Mouse (Mus musculus): ENCODE results near the gene Zkscan7. TPM values are rescaled to one million over a fixed set of nuclear protein-coding genes. Genes with fewer than 3 reads are reported as not detected.
"Not testable (repeated sequence)": the region's sequence is repeated elsewhere in the genome, so short reads cannot be mapped to it uniquely, and the experiment has no call there.

Gene Zkscan7
- polyA plus RNA-seq, 1 experiment from 2014 or later: 2.2 TPM

DNA sequence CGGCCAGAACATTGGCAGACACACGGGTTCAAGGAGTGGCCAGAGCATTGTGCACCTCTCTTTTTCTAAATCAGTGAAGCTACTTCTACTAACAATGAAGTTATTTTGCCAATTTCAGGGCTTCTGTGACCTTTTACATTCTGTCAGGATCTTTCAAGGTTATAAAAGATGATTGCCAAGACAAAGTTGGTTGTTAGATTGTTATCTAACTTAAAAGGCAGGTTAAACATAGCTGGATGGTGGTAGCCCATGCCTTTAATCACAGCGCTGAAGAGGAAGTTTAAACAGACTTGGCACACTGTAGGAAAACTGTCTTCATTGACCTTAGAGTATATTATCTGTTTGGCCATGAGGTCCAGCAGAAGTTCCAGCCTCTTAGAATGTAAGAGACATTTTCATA is 39.9 kb upstream of the Zkscan7 start:
- 61% methylated on average over 3 of the region's 3 CpGs for WGBS
- ATAC-seq: no peak
- Histone ChIP-seq H3K27me3 (replicated peaks; ENCODE audit: control insufficient read depth, insufficient read depth, low read length) (no peaks in the 10 kb centered on the region), H3K4me3 (ENCODE audit: low read depth, low read length) (no peak overlapping the region), H3K9ac (ENCODE audit: low read depth, low read length) (no peak overlapping the region), H3K9me3 (ENCODE audit: control insufficient read depth) (0 out of 2 replicates have a peak, but pooled peaks cover 3% of the 10 kb centered on the region), H3K4me1 (replicated peaks; ENCODE audit: control insufficient read depth, insufficient read depth, low read length) (no peaks in the 10 kb centered on the region), H3K27ac (ENCODE audit: low read depth, low read length) (no peak overlapping the region), H3K4me2 (replicated peaks; ENCODE audit: low read depth) (no peak overlapping the region), H3K36me3 (ENCODE audit: control insufficient read depth, insufficient read depth) (peaks cover 16% of the 10 kb centered on the region; the same call in 1 of the 2 replicates)
- TF ChIP-seq CTCF (IDR thresholded peaks at IDR 0.05; ENCODE audit: low read depth): no peak

- no peak for ATAC-seq
- TF ChIP-seq CTCF (IDR thresholded peaks at IDR 0.05; ENCODE audit: low read depth): no peak
- Histone ChIP-seq H3K9me3 (ENCODE audit: control insufficient read depth) (0 out of 2 replicates have a peak, but pooled peaks cover 3% of the 10 kb centered on the region), H3K4me3 (ENCODE audit: low read depth, low read length) (no peak overlapping the region), H3K36me3 (ENCODE audit: control insufficient read depth, insufficient read depth) (peaks cover 21% of the 10 kb centered on the region), H3K9ac (ENCODE audit: low read depth, low read length) (no peak overlapping the region), H3K4me1 (replicated peaks; ENCODE audit: control insufficient read depth, insufficient read depth, low read length) (no peaks in the 10 kb centered on the region), H3K4me2 (replicated peaks; ENCODE audit: low read depth) (no peak overlapping the region), H3K27ac (ENCODE audit: low read depth, low read length) (no peak overlapping the region), H3K27me3 (replicated peaks; ENCODE audit: control insufficient read depth, insufficient read depth, low read length) (no peaks in the 10 kb centered on the region)
Measured at GRCm38 (mm10) chr9:122846156-122846555, 39.3 kb upstream of the Zkscan7 start.

- not testable (repeated sequence) for H3K4me1 ChIP-seq (replicated peaks; ENCODE audit: control insufficient read depth, insufficient read depth, low read length); H3K4me2 ChIP-seq (replicated peaks; ENCODE audit: low read depth); H3K27ac ChIP-seq (ENCODE audit: low read depth, low read length); H3K9ac ChIP-seq (ENCODE audit: low read depth, low read length); H3K27me3 ChIP-seq (replicated peaks; ENCODE audit: control insufficient read depth, insufficient read depth, low read length); H3K9me3 ChIP-seq (ENCODE audit: control insufficient read depth); ATAC-seq; H3K4me3 ChIP-seq (ENCODE audit: low read depth, low read length)
- peaks cover 35% of the 10 kb centered on the region for H3K36me3 ChIP-seq (ENCODE audit: control insufficient read depth, insufficient read depth)
- WGBS: 87% methylated on average over 4 of the region's 8 CpGs
Measured at GRCm38 (mm10) chr9:122847811-122848311, 37.6 kb upstream of the Zkscan7 start.

DNA sequence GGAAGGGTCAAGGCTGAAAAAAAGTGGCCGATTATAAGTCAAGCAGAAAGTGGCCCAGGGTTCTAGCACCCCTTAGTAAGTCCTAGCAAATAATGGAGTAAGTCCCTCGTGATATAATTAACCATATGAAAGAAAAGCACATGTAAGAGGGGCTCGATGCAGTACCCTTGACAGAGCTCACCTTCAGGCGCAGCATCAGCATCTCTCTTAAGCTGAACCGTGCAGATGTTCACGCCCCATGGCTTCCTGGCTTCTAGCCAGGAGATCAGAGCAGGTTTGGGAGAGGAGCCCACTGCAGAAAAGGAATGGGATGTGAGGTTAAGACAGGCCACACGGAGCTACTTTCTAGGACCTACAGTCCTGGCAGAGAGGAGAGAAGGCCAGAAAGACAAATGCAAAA is 31.0 kb upstream of the Zkscan7 start:
- no peak for ATAC-seq
- WGBS: 93% methylated on average over 7 of the region's 7 CpGs
- Histone ChIP-seq H3K4me1 (replicated peaks; ENCODE audit: control insufficient read depth, insufficient read depth, low read length) (no peaks in the 10 kb centered on the region), H3K27ac (ENCODE audit: low read depth, low read length) (no peak overlapping the region), H3K9ac (ENCODE audit: low read depth, low read length) (no peak overlapping the region), H3K27me3 (replicated peaks; ENCODE audit: control insufficient read depth, insufficient read depth, low read length) (no peaks in the 10 kb centered on the region), H3K36me3 (ENCODE audit: control insufficient read depth, insufficient read depth) (peaks cover 87% of the 10 kb centered on the region), H3K9me3 (ENCODE audit: control insufficient read depth) (peaks cover 16% of the 10 kb centered on the region; the same call in 1 of the 2 replicates), H3K4me2 (replicated peaks; ENCODE audit: low read depth) (no peak overlapping the region), H3K4me3 (ENCODE audit: low read depth, low read length) (no peak overlapping the region)
- TF ChIP-seq CTCF (IDR thresholded peaks at IDR 0.05; ENCODE audit: low read depth): no peak

GRCm38 (mm10) chr9:122855141-122855540 is 30.3 kb upstream of the Zkscan7 start:
- not testable (repeated sequence) for ATAC-seq; H3K4me3 ChIP-seq (ENCODE audit: low read depth, low read length)

DNA sequence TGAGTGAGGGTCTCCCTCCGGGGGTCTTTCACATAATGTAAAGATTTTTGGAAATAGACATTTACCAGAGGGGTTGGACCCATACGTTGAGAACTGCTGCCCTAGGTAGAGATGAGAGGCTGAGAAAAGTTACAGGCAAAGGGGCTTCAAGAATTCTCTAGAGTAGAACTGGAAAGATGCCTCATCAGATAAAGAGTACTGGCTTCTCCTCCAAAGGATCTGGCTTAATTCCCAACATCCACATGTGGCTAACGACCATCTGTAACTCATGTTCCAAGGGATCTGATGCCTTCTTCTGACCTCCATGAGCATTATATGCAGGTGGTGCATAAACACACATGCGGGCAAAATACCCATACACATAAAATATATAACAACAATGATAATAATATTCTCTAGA is 29.9 kb upstream of the Zkscan7 start:
- TF ChIP-seq CTCF (IDR thresholded peaks at IDR 0.05; ENCODE audit: low read depth): no peak
- H3K27ac ChIP-seq (ENCODE audit: low read depth, low read length): no peak overlapping the region
- H3K36me3 ChIP-seq (ENCODE audit: control insufficient read depth, insufficient read depth): peaks cover 91% of the 10 kb centered on the region
- no peak overlapping the region for H3K4me3 ChIP-seq (ENCODE audit: low read depth, low read length)
- H3K4me1 ChIP-seq (replicated peaks; ENCODE audit: control insufficient read depth, insufficient read depth, low read length): no peaks in the 10 kb centered on the region
- no peak overlapping the region for H3K9ac ChIP-seq (ENCODE audit: low read depth, low read length)
- no peak for ATAC-seq
- 96% methylated on average over 4 of the region's 4 CpGs for WGBS
- no peak overlapping the region for H3K4me2 ChIP-seq (replicated peaks; ENCODE audit: low read depth)
- no peaks in the 10 kb centered on the region for H3K27me3 ChIP-seq (replicated peaks; ENCODE audit: control insufficient read depth, insufficient read depth, low read length)
- H3K9me3 ChIP-seq (ENCODE audit: control insufficient read depth): peaks cover 27% of the 10 kb centered on the region

More at GRCm38 (mm10) chr9:122855141-122855540, 30.3 kb upstream of the Zkscan7 start:
- H3K9ac ChIP-seq (ENCODE audit: low read depth, low read length); H3K4me1 ChIP-seq (replicated peaks; ENCODE audit: control insufficient read depth, insufficient read depth, low read length); H3K4me2 ChIP-seq (replicated peaks; ENCODE audit: low read depth); H3K27ac ChIP-seq (ENCODE audit: low read depth, low read length); H3K27me3 ChIP-seq (replicated peaks; ENCODE audit: control insufficient read depth, insufficient read depth, low read length): not testable (repeated sequence)
- 90% methylated on average over 2 of the region's 7 CpGs for WGBS
- peaks cover 89% of the 10 kb centered on the region for H3K36me3 ChIP-seq (ENCODE audit: control insufficient read depth, insufficient read depth)
- H3K9me3 ChIP-seq (ENCODE audit: control insufficient read depth): peaks cover 22% of the 10 kb centered on the region

- no peak for TF ChIP-seq CTCF (IDR thresholded peaks at IDR 0.05; ENCODE audit: low read depth)
- Histone ChIP-seq H3K4me1 (replicated peaks; ENCODE audit: control insufficient read depth, insufficient read depth, low read length) (no peaks in the 10 kb centered on the region), H3K27ac (ENCODE audit: low read depth, low read length) (no peak overlapping the region; the same call in 1 of the 2 replicates), H3K4me3 (ENCODE audit: low read depth, low read length) (no peak overlapping the region), H3K36me3 (ENCODE audit: control insufficient read depth, insufficient read depth) (peaks cover 94% of the 10 kb centered on the region), H3K27me3 (replicated peaks; ENCODE audit: control insufficient read depth, insufficient read depth, low read length) (no peaks in the 10 kb centered on the region), H3K9me3 (ENCODE audit: control insufficient read depth) (peaks cover 33% of the 10 kb centered on the region), H3K9ac (ENCODE audit: low read depth, low read length) (no peak overlapping the region), H3K4me2 (replicated peaks; ENCODE audit: low read depth) (no peak overlapping the region)
- ATAC-seq: no peak
- WGBS: 96% methylated on average over 3 of the region's 3 CpGs
Measured at GRCm38 (mm10) chr9:122856716-122857115, 28.8 kb upstream of the Zkscan7 start.
